Mouse (Mus musculus) liver, embryonic 14.5 days (tissue): ENCODE data around the gene Pex11b. TPM values are rescaled to one million over a fixed set of nuclear protein-coding genes. Genes with fewer than 3 reads are reported as not detected.

ENCODE experiments used
- ATAC-seq: fragments of 200-750 bp; cut with Nextera tagmentation; 2 replicates; pipeline ENCODE4 v1.8.0; 2017; ENCODE audit warnings: moderate number of reproducible peaks, mild to moderate bottlenecking, moderate library complexity; ENCODE audit not compliant: insufficient read depth
- DNase-seq, 3 experiments: peaks; one replicate each; pipeline ENCODE4 v3.0.0-alpha.2; 2012 to 2013; ENCODE audit warnings: low read depth in 3 of 3, low spot score in 3 of 3
- H3K27ac ChIP-seq: fragments of 300-500 bp; sonication (generic); 2 replicates; pipeline ENCODE4 v1.5.1; 2014; ENCODE audit warnings: moderate library complexity, mild to moderate bottlenecking, control low read depth, inconsistent platforms
- H3K27me3 ChIP-seq: fragments of 300-500 bp; sonication (generic); 2 replicates; pipeline ENCODE4 v1.6.1; 2014; ENCODE audit warnings: mild to moderate bottlenecking, low read length, moderate library complexity; ENCODE audit not compliant: control insufficient read depth, insufficient read depth
- H3K36me3 ChIP-seq: fragments of 300-500 bp; sonication (generic); replicated peaks from 2 replicates; pipeline ENCODE4 v1.6.1; 2014; ENCODE audit warnings: low read depth; ENCODE audit not compliant: control insufficient read depth, insufficient read depth
- H3K4me1 ChIP-seq, 2 experiments: fragments of 200-500 bp in 1 of 2; fragments of 300-500 bp in 1 of 2; sonication (generic) in 1 of 2; replicated peaks; 2 replicates each; pipeline ENCODE4 v1.6.1; 2012 to 2014; ENCODE audit warnings: antibody characterized with exemption in 1 of 2, inconsistent platforms in 1 of 2, low read length in 1 of 2; ENCODE audit not compliant: control insufficient read depth in 2 of 2, insufficient read depth in 2 of 2
- H3K4me2 ChIP-seq: fragments of 300-500 bp; sonication (generic); 2 replicates; pipeline ENCODE4 v1.6.1; 2014; ENCODE audit warnings: low read depth, mild to moderate bottlenecking, control low read depth, moderate library complexity
- H3K4me3 ChIP-seq, 2 experiments: fragments of 200-500 bp in 1 of 2; fragments of 300-500 bp in 1 of 2; sonication (generic) in 1 of 2; 2 replicates each; pipeline ENCODE4 v1.5.1; 2012 to 2014; ENCODE audit warnings: low read depth in 2 of 2, low read length in 2 of 2, mild to moderate bottlenecking in 2 of 2, control low read depth in 1 of 2, inconsistent platforms in 1 of 2, moderate library complexity in 1 of 2; ENCODE audit not compliant: insufficient read depth in 1 of 2
- H3K9ac ChIP-seq: fragments of 300-500 bp; sonication (generic); replicated peaks from 2 replicates; pipeline ENCODE4 v1.6.1; 2014; ENCODE audit warnings: mild to moderate bottlenecking, control low read depth, moderate library complexity
- H3K9me3 ChIP-seq: fragments of 300-500 bp; sonication (generic); 2 replicates; pipeline ENCODE4 v1.6.1; 2016; ENCODE audit warnings: low read length, mixed read lengths; ENCODE audit not compliant: control insufficient read depth
- CTCF ChIP-seq: IDR thresholded peaks from 2 replicates; pipeline ENCODE4 v1.5.1; 2016; ENCODE audit warnings: antibody characterized with exemption, low read depth, control low read depth
- EP300 ChIP-seq: IDR thresholded peaks from 2 replicates; pipeline ENCODE4 v1.6.1; 2016; ENCODE audit warnings: antibody characterized with exemption, low read depth
- WGBS: fragments of 180-500 bp; shearing (Covaris S2); extraction: QIAGEN DNeasy Blood & Tissue Kit; methylation state at CpG from one replicate; pipeline ENCODE4 v1.1.7; 2014; ENCODE audit not compliant: insufficient replicate concordance; 5-methylcytosine and 5-hydroxymethylcytosine counted together
- polyA plus RNA-seq, 2 experiments: library from polyadenylated mRNA; depleted of rRNA in 1 of 2; stranded (reverse) in 1 of 2; unstranded in 1 of 2; fragments of >200 nt; fragmentation: Nextera tagmentation in 1 of 2; extraction: Ambion mirVana in 1 of 2; gene quantifications; 2 replicates each; pipeline versions ENCODE4 v1.2.1 to v1.2.3; 2012 to 2014

Pex11b gene
- polyA plus RNA-seq, 2 experiments = 10.7 to 15.7 TPM

DNA sequence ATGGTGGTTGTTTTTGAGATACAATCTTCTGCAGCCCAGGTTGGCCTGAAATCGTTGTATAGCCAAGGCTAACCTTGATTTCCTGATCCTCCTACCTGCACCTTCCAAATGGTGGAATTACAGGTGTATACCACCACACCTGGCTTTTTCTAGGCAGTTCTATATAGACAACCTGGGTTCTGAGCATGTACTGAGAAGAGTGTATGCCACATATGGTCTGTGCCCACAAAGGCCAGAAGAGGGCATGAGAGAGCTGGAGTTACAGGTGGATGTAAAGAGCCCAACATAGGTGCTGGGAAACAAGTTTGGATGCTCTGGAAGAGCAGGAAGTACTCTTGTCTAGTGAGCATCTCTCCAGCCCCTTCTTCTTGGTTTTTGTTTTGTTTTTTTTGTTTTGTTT lies 32.1 kb downstream of the Pex11b start:
- DNase-seq = no peak

DNA sequence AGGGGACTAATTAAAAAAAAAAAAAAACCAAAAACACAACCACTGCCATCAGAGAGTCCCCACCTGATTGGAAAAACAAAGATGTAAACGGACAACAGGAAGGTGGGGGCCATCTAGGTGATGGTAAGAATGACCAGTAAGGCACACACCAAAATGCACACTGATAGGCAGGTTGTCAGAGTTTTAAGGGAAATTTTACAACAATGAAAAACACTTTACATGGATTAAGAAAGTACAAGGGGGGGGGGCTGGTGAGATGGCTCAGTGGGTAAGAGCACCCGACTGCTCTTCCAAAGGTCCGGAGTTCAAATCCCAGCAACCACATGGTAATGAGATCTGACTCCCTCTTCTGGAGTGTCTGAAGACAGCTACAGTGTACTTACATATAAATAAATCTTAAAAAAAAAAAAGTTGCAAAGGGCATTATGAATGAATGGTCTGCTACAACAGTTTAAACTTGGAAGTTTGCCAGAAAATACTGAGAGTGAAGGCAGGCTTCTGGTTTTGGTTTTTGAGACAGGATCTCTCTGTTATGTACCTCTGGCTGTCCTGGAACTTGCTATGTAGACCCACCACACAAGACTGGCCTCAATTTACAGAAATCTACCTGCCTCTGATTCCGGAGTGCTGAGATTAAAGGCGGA lies 33.4 kb downstream of the Pex11b start:
- Histone ChIP-seq H3K27ac (no peak overlapping the region), H3K36me3 (no peaks in the 10 kb centered on the region), H3K4me3 (no peak overlapping the region), H3K4me1 (peaks cover 0 to 10% of the 10 kb centered on the region in 2 experiments; a peak in 3 of 4 replicates), H3K9me3 (no peaks in the 10 kb centered on the region), H3K9ac (no peak overlapping the region), H3K4me2 (no peak overlapping the region), H3K27me3 (peaks cover 3% of the 10 kb centered on the region)
- TF ChIP-seq CTCF (no peak), EP300 (no peak)
- ATAC-seq (no peak), DNase-seq (no peak)
- 75% methylated on average over 5 of the region's 5 CpGs for WGBS

More for the DNA sequence above, 32.1 kb downstream of the Pex11b start:
- Histone ChIP-seq H3K4me3 (no peak overlapping the region), H3K4me1 (peaks cover 0 to 11% of the 10 kb centered on the region in 2 experiments; a peak in 3 of 4 replicates), H3K27me3 (peaks cover 3% of the 10 kb centered on the region), H3K9ac (no peak overlapping the region), H3K4me2 (no peak overlapping the region), H3K9me3 (no peaks in the 10 kb centered on the region), H3K27ac (no peak overlapping the region), H3K36me3 (no peaks in the 10 kb centered on the region)
- ATAC-seq = no peak
- 11% methylated on average over 1 of the region's 1 CpGs for WGBS
- TF ChIP-seq CTCF (peak; percentile 68), EP300 (no peak)

DNA sequence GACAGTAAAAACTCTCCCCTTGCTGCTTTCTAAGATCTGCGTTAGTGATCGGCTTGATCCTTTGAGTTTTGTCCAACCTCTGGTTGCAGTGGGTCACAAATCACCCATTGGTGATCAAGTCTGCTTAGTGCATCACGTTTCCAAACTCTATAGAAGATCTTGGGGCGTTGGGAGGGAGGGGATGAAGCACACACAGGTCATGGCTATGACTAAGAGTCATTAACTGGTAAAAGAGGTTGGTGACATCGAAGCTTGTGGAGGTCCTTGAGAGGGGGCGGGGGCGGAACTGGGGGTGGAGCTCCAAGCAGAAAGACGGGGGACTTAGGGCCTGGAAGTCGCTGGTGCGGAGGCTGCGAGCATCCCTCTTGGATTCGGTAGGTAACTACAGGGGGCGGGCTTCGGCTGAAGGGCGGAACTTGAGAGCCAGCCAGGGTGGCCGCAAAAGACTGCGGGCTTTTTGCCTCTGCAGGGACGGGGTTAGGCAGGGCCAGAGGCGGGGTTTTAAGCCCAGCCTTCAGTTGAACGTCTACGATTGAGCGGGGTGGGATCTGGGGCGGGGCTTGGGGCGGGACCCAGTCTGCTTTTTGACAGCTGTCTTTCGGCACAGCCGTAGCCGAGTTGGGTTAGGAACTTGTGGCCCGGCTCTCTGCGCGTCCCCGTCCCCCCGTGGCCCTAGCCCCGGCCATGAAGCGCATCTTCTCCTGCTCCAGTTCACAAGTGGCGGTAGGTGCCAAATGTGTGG lies 34.7 kb downstream of the Pex11b start, which contains the start of gene Ankrd35:
Ankrd35 (plus strand) TSS at position 405 of the 742 bp plus-strand sequence.
- ATAC-seq (peak; percentile 88), DNase-seq (peak; percentile 49 to 76 (median 55))
- H3K27ac ChIP-seq = no peak within 1 kb of the TSS
- peak within 1 kb of the TSS; percentile 62 for H3K4me2 ChIP-seq
- peaks cover 0 to 7% of the 10 kb centered on the region in 2 experiments; a peak in 3 of 4 replicates for H3K4me1 ChIP-seq
- H3K9ac ChIP-seq = no peak within 1 kb of the TSS
- 4% methylated on average over 35 of the region's 35 CpGs for whole genome bisulfite sequencing
- H3K27me3 ChIP-seq = peaks cover 3% of the 10 kb centered on the region
- no peaks in the 10 kb centered on the region for H3K9me3 ChIP-seq
- no peaks in the 10 kb centered on the region for H3K36me3 ChIP-seq
- peak within 1 kb of the TSS; percentile 38 to 50 for H3K4me3 ChIP-seq
- TF ChIP-seq EP300 (no peak), CTCF (peak; percentile 42)

DNA sequence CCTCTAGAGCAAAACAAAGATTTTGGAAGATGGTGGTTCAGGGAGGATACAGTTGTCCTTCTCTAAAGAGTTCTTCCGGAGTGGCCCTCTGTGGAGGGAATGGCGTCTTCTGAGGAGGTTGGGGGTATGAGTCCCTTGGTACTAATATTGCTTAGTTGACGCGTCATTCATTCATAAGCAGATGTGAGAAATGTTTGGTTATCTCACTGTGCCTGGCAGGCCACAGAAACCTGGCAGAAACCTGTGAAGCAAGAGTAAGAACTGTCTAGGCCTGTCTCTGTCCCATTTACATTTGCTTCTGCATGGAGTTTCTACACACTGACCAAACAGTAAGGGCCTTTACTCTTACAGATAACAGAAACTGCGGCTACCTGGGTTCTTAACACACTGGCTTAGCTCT lies 36.3 kb downstream of the Pex11b start:
- Histone ChIP-seq H3K4me3 (no peak overlapping the region), H3K4me2 (no peak overlapping the region), H3K9ac (no peak overlapping the region), H3K4me1 (peaks cover 0 to 7% of the 10 kb centered on the region in 2 experiments; a peak in 3 of 4 replicates), H3K9me3 (no peaks in the 10 kb centered on the region), H3K27me3 (peaks cover 3% of the 10 kb centered on the region), H3K27ac (no peak overlapping the region), H3K36me3 (no peaks in the 10 kb centered on the region)
- 78% methylated on average over 5 of the region's 5 CpGs for WGBS
- DNase-seq (no peak), ATAC-seq (no peak)
- TF ChIP-seq EP300 (no peak), CTCF (no peak)

DNA sequence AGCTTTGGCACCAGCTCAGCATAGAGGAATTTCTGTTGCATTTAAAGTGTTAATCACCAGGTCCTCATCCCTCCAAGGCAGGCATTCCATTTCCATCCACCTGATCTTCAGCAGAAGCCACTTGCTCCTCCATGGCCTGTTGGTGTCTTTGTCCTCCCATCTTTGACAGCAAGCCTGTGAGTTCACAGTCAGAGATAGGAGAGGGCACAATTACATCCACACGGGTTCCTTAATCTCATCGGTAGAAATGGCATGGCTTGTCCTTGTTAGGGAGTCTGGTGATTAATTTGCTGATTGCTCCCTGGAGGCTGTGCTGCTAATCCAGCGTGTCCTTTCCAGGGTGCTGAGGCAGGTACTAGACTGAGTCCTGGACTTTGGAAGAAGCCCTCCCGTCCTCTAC lies 38.3 kb downstream of the Pex11b start:
- Histone ChIP-seq H3K27me3 (peaks cover 3% of the 10 kb centered on the region), H3K4me2 (no peak overlapping the region), H3K4me1 (peaks cover 0 to 7% of the 10 kb centered on the region in 2 experiments; a peak in 3 of 4 replicates), H3K9ac (no peak overlapping the region), H3K4me3 (no peak overlapping the region), H3K27ac (no peak overlapping the region), H3K36me3 (no peaks in the 10 kb centered on the region), H3K9me3 (no peaks in the 10 kb centered on the region)
- WGBS = 62% methylated on average over 4 of the region's 4 CpGs
- ATAC-seq = no peak
- no peak for DNase-seq
- TF ChIP-seq CTCF (no peak), EP300 (no peak)
